Mouse (Mus musculus): ENCODE results near the gene Fmo4.

DNA sequence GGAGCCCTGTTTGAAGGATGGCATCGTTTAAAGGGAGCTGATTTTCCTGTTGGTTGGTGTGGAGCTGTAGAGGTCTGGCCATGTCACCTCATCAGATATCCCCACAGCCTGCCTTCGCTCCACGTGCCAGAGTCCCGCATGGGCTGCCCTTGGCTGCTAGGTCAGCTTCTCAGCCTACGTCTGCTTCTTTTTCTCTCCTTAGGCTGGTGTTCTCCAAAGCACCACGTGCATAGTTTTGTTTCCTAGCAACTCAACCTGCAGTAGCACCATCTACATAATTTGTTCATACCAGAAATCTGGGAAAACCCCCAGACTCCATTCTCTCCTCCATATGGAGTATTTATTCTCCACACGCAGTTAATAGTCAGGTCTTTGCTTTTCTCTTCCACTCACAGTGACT lies 64.2 kb downstream of the Fmo4 start:
- TF ChIP-seq POLR2A (IDR thresholded peaks at IDR 0.05; ENCODE audit: extremely low read depth, insufficient read depth, low read length) (no peak), CTCF (IDR thresholded peaks at IDR 0.05; ENCODE audit: extremely low read depth, insufficient read depth, low read length) (no peak)

Measured in cortical plate, adult 2 months (tissue).